Mouse (Mus musculus): Measurements from ENCODE around the gene Enah. TPM values are rescaled to one million over a fixed set of nuclear protein-coding genes. Genes with fewer than 3 reads are reported as not detected.

Gene Enah
- polyA plus RNA-seq, 1 experiment from 2014 or later: 42.4 TPM

Other genes starting within 250 kb of the Enah start
- gene Lbr, start 176.9 kb downstream of the Enah start, polyA plus RNA-seq (2014; fragmentation: Nextera tagmentation; extraction: Ambion mirVana): 199 and 211 TPM in 2 replicates
- gene Srp9, start 104.7 kb upstream of the Enah start, polyA plus RNA-seq (2014; fragmentation: Nextera tagmentation; extraction: Ambion mirVana): 143 and 151 TPM in 2 replicates
- gene Vmn1r1, start 144.5 kb upstream of the Enah start, polyA plus RNA-seq (2014; fragmentation: Nextera tagmentation; extraction: Ambion mirVana): not detected in 2 replicates